Mouse (Mus musculus): ENCODE measurements around the gene Shisa6. TPM values are rescaled to one million over a fixed set of nuclear protein-coding genes. Genes with fewer than 3 reads are reported as not detected.

The Shisa6 gene
- not detected for total RNA-seq (2023)

GRCm38 (mm10) chr11:66525371-66526045 lies at the start of gene Shisa6:
Shisa6 (minus strand) TSS chr11:66525964.

GRCm38 (mm10) chr11:66167801-66168651 lies 357.7 kb downstream of the Shisa6 start, which contains the start of gene Dnah9:
Dnah9 (minus strand) TSS chr11:66168551.

Data from monocyte, adult 59 days (primary cell).